Mouse (Mus musculus): ENCODE results near the gene Crtam. TPM values are rescaled to one million over a fixed set of nuclear protein-coding genes. Genes with fewer than 3 reads are reported as not detected.
A peak's percentile ranks its signal among the peaks of the same experiment; 100 is the strongest.

Crtam gene
- polyA plus RNA-seq, 1 experiment from 2014 or later: 0.21 TPM

DNA sequence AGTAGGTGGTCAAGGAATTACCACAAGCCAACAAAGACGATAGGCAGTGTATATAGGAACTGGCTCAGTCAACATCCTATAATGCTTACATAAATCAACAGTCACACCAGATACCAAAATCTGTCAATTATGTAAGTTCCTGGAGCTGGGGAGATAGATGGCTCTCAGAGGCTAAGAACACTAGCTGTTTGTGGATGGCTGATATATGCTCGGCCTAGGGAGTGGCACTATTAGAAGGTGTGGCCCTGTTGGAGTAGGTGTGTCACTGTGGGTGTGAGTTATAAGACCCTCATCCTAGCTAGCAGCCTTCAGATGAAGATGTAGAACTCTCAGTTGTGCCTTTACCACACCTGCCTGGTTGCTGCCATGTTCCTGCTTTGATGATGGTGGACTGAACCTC lies 43.2 kb upstream of the Crtam start:
- no peaks in the 10 kb centered on the region for H3K27me3 ChIP-seq (ENCODE audit: control insufficient read depth, insufficient read depth, low read depth, low read length)
- no peak for ATAC-seq
- no peak overlapping the region for H3K9ac ChIP-seq (ENCODE audit: low read depth, low read length)
- no peak overlapping the region for H3K27ac ChIP-seq (ENCODE audit: low read length)
- 97% methylated on average over 2 of the region's 2 CpGs for WGBS
- H3K4me1 ChIP-seq (ENCODE audit: control insufficient read depth, insufficient read depth, low read length): peaks cover 13% of the 10 kb centered on the region; the same call in 1 of the 2 replicates
- H3K4me2 ChIP-seq (ENCODE audit: low read length): no peak overlapping the region
- no peaks in the 10 kb centered on the region for H3K36me3 ChIP-seq (ENCODE audit: control insufficient read depth, insufficient read depth, low read length)
- H3K9me3 ChIP-seq (replicated peaks; ENCODE audit: control insufficient read depth, low read length, poor library complexity, severe bottlenecking): no peaks in the 10 kb centered on the region
- no peak overlapping the region for H3K4me3 ChIP-seq (ENCODE audit: low read depth, low read length)

GRCm38 (mm10) chr9:41044626-41045025 lies 40.2 kb upstream of the Crtam start:
- H3K27ac ChIP-seq (ENCODE audit: low read length): no peak overlapping the region
- no peak overlapping the region for H3K4me3 ChIP-seq (ENCODE audit: low read depth, low read length)
- no peak for ATAC-seq
- no peaks in the 10 kb centered on the region for H3K27me3 ChIP-seq (ENCODE audit: control insufficient read depth, insufficient read depth, low read depth, low read length)
- 15% methylated on average over 3 of the region's 3 CpGs for WGBS
- no peak overlapping the region for H3K4me2 ChIP-seq (ENCODE audit: low read length)
- H3K9me3 ChIP-seq (replicated peaks; ENCODE audit: control insufficient read depth, low read length, poor library complexity, severe bottlenecking): no peaks in the 10 kb centered on the region
- no peaks in the 10 kb centered on the region for H3K4me1 ChIP-seq (ENCODE audit: control insufficient read depth, insufficient read depth, low read length)
- no peaks in the 10 kb centered on the region for H3K36me3 ChIP-seq (ENCODE audit: control insufficient read depth, insufficient read depth, low read length)
- no peak overlapping the region for H3K9ac ChIP-seq (ENCODE audit: low read depth, low read length)

DNA sequence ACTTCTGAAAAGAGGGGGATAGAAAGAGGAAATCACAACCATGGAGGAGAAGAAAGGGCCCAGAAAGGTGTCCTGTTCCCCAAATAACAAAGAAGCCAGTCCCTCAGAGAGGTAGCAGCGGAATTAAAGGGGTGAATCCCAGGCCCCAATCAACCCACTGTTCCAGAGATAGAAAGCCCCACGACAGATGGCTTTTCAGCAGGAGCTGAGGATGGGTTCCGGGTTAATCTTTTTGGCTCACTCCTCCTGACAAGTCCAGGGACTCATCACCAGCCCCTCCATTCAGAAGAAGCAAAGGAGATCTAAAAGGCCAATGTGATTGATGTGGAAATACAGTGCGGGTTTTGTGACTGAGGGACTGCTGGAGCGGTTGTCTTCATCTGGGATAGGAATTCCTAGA lies 39.2 kb upstream of the Crtam start:
- Histone ChIP-seq H3K36me3 (ENCODE audit: control insufficient read depth, insufficient read depth, low read length) (no peaks in the 10 kb centered on the region), H3K4me1 (ENCODE audit: control insufficient read depth, insufficient read depth, low read length) (no peaks in the 10 kb centered on the region), H3K4me2 (ENCODE audit: low read length) (no peak overlapping the region), H3K27me3 (ENCODE audit: control insufficient read depth, insufficient read depth, low read depth, low read length) (no peaks in the 10 kb centered on the region), H3K4me3 (ENCODE audit: low read depth, low read length) (no peak overlapping the region), H3K9me3 (replicated peaks; ENCODE audit: control insufficient read depth, low read length, poor library complexity, severe bottlenecking) (no peaks in the 10 kb centered on the region), H3K27ac (ENCODE audit: low read length) (no peak overlapping the region), H3K9ac (ENCODE audit: low read depth, low read length) (no peak overlapping the region)
- WGBS: 79% methylated on average over 5 of the region's 5 CpGs
- ATAC-seq: no peak

DNA sequence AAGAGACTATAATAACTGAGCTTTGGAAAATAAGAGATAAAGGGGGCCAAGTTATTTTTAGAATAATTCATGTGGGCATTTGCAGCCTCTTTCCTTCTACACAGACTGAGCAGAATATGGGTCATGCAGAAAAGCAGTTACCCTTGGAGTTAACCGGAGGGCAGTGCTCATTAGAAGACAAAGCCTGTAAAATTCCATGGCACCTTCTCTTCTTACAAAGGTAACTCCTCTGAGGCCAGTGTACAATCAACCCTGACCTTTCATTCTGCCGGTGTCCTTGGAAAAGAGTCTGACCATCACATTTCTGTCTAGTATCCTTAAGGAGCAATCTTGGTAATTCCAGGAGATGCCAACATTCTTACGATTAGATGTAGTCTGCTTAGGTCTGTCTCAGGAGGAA lies 37.0 kb upstream of the Crtam start:
- no peak overlapping the region for H3K4me3 ChIP-seq (ENCODE audit: low read depth, low read length)
- H3K9ac ChIP-seq (ENCODE audit: low read depth, low read length): no peak overlapping the region
- H3K27me3 ChIP-seq (ENCODE audit: control insufficient read depth, insufficient read depth, low read depth, low read length): no peaks in the 10 kb centered on the region
- H3K4me1 ChIP-seq (ENCODE audit: control insufficient read depth, insufficient read depth, low read length): no peaks in the 10 kb centered on the region
- no peaks in the 10 kb centered on the region for H3K9me3 ChIP-seq (replicated peaks; ENCODE audit: control insufficient read depth, low read length, poor library complexity, severe bottlenecking)
- 85% methylated on average over 3 of the region's 3 CpGs for WGBS
- no peak for ATAC-seq
- H3K27ac ChIP-seq (ENCODE audit: low read length): no peak overlapping the region
- H3K36me3 ChIP-seq (ENCODE audit: control insufficient read depth, insufficient read depth, low read length): 0 out of 2 replicates have a peak, but pooled peaks cover 4% of the 10 kb centered on the region
- H3K4me2 ChIP-seq (ENCODE audit: low read length): no peak overlapping the region

DNA sequence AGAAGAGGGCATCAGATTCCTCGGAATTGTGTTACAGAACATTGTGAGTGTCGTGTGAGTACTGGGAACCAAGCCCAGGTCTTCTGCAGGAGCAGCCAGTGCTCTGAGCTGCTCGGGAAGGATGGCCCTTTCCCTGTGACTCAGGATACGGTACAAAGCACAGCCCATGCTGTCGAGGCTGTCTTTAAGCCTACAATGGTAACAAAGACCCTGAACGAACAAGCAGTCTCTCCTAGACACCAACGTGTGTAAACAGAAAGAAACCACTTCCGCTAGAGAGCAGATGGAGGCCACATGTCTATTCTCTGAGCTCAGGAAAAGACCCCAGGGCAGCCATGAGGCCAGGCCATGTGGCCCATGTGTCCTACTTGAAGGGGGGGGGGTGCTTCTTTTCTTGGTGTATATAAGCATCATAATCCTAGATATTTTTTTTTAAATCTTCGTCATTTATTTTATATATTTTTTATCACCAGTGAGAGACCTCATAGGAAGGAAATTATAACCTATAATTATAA lies 33.8 kb upstream of the Crtam start:
- H3K4me2 ChIP-seq (ENCODE audit: low read length): no peak overlapping the region
- H3K4me1 ChIP-seq (ENCODE audit: control insufficient read depth, insufficient read depth, low read length): peaks cover 6% of the 10 kb centered on the region
- H3K27me3 ChIP-seq (ENCODE audit: control insufficient read depth, insufficient read depth, low read depth, low read length): no peaks in the 10 kb centered on the region
- 0 out of 2 replicates have a peak, but pooled peaks cover 4% of the 10 kb centered on the region for H3K36me3 ChIP-seq (ENCODE audit: control insufficient read depth, insufficient read depth, low read length)
- H3K9ac ChIP-seq (ENCODE audit: low read depth, low read length): no peak overlapping the region
- WGBS: 60% methylated on average over 9 of the region's 9 CpGs
- H3K9me3 ChIP-seq (replicated peaks; ENCODE audit: control insufficient read depth, low read length, poor library complexity, severe bottlenecking): no peaks in the 10 kb centered on the region
- no peak overlapping the region for H3K4me3 ChIP-seq (ENCODE audit: low read depth, low read length)
- H3K27ac ChIP-seq (ENCODE audit: low read length): no peak overlapping the region
- no peak for ATAC-seq

GRCm38 (mm10) chr9:41031590-41032489 lies 27.4 kb upstream of the Crtam start:
- Histone ChIP-seq H3K27ac (ENCODE audit: low read length) (peak overlapping the region; percentile 78), H3K27me3 (ENCODE audit: control insufficient read depth, insufficient read depth, low read depth, low read length) (no peaks in the 10 kb centered on the region), H3K9me3 (replicated peaks; ENCODE audit: control insufficient read depth, low read length, poor library complexity, severe bottlenecking) (no peaks in the 10 kb centered on the region), H3K4me2 (ENCODE audit: low read length) (peak overlapping the region; percentile 37), H3K4me3 (ENCODE audit: low read depth, low read length) (no peak overlapping the region), H3K36me3 (ENCODE audit: control insufficient read depth, insufficient read depth, low read length) (no peaks in the 10 kb centered on the region), H3K9ac (ENCODE audit: low read depth, low read length) (peak overlapping the region; percentile 22; the same call in 1 of the 2 replicates), H3K4me1 (ENCODE audit: control insufficient read depth, insufficient read depth, low read length) (peaks cover 19% of the 10 kb centered on the region)
- 28% methylated on average over 18 of the region's 18 CpGs for WGBS
- ATAC-seq: peak; percentile 76

GRCm38 (mm10) chr9:41029827-41030226 lies 25.4 kb upstream of the Crtam start:
- Histone ChIP-seq H3K9ac (ENCODE audit: low read depth, low read length) (no peak overlapping the region), H3K9me3 (replicated peaks; ENCODE audit: control insufficient read depth, low read length, poor library complexity, severe bottlenecking) (no peaks in the 10 kb centered on the region), H3K27ac (ENCODE audit: low read length) (no peak overlapping the region), H3K4me3 (ENCODE audit: low read depth, low read length) (no peak overlapping the region), H3K4me2 (ENCODE audit: low read length) (no peak overlapping the region), H3K4me1 (ENCODE audit: control insufficient read depth, insufficient read depth, low read length) (peaks cover 19% of the 10 kb centered on the region), H3K27me3 (ENCODE audit: control insufficient read depth, insufficient read depth, low read depth, low read length) (no peaks in the 10 kb centered on the region), H3K36me3 (ENCODE audit: control insufficient read depth, insufficient read depth, low read length) (no peaks in the 10 kb centered on the region; the same call in 1 of the 2 replicates)
- WGBS: 74% methylated on average over 6 of the region's 6 CpGs
- ATAC-seq: no peak

DNA sequence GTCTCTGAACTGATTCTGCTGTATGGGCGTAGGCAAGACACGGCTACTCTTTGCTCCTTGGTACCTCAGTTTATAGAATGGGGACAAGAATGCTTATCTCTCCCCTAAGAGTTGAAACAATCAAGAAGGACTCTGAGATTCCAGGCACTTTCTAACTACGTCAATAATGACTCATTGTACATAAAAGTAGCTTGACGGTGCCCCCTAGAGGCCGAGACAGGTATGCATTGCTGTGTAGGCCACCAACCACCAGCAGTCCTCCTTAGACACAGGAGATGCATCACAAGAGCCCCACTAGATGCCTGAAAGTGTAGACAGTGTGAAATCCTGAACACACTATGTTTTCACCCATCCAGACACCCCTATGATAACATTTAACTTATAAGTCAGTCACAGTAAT lies 24.0 kb upstream of the Crtam start:
- Histone ChIP-seq H3K4me2 (ENCODE audit: low read length) (no peak overlapping the region), H3K36me3 (ENCODE audit: control insufficient read depth, insufficient read depth, low read length) (no peaks in the 10 kb centered on the region; the same call in 1 of the 2 replicates), H3K4me1 (ENCODE audit: control insufficient read depth, insufficient read depth, low read length) (peaks cover 13% of the 10 kb centered on the region), H3K4me3 (ENCODE audit: low read depth, low read length) (no peak overlapping the region), H3K9me3 (replicated peaks; ENCODE audit: control insufficient read depth, low read length, poor library complexity, severe bottlenecking) (no peaks in the 10 kb centered on the region), H3K9ac (ENCODE audit: low read depth, low read length) (no peak overlapping the region), H3K27me3 (ENCODE audit: control insufficient read depth, insufficient read depth, low read depth, low read length) (no peaks in the 10 kb centered on the region), H3K27ac (ENCODE audit: low read length) (no peak overlapping the region)
- ATAC-seq: no peak
- WGBS: 43% methylated on average over 5 of the region's 5 CpGs

DNA sequence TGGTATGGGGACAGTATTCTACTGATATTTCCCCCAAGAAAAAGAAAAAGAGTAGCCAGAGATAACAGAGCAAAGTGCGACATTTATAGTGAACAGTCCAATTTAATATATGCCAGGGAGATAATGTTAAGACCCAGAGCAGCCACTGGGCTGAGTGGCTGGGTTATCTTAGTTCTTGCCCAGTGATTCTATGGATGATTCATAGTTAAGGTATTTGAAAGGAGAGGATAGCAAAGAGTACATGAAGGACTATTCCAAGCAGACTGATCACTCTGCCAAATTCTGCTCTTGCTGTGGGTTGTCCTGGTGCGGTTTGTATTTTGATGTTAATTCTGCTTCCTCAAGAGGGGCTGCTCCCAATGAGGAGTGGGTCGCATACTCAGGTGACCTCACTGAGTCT lies 17.3 kb upstream of the Crtam start:
- no peak for ATAC-seq
- no peak overlapping the region for H3K27ac ChIP-seq (ENCODE audit: low read length)
- H3K9me3 ChIP-seq (replicated peaks; ENCODE audit: control insufficient read depth, low read length, poor library complexity, severe bottlenecking): no peaks in the 10 kb centered on the region
- WGBS: 73% methylated on average over 3 of the region's 3 CpGs
- no peak overlapping the region for H3K4me3 ChIP-seq (ENCODE audit: low read depth, low read length)
- H3K36me3 ChIP-seq (ENCODE audit: control insufficient read depth, insufficient read depth, low read length): peaks cover 5% of the 10 kb centered on the region
- H3K9ac ChIP-seq (ENCODE audit: low read depth, low read length): no peak overlapping the region
- H3K4me2 ChIP-seq (ENCODE audit: low read length): no peak overlapping the region
- H3K4me1 ChIP-seq (ENCODE audit: control insufficient read depth, insufficient read depth, low read length): no peaks in the 10 kb centered on the region
- H3K27me3 ChIP-seq (ENCODE audit: control insufficient read depth, insufficient read depth, low read depth, low read length): no peaks in the 10 kb centered on the region

Data from midbrain, embryonic 16.5 days (tissue).